Mouse (Mus musculus): ENCODE results near the gene Dnal1.

The Dnal1 gene

GRCm38 (mm10) chr12:84161616-84162433 lies 47.7 kb downstream of the Dnal1 start:
- no peak for DNase-seq (ENCODE audit: low spot score)

- no peak for DNase-seq (ENCODE audit: low spot score)
Measured at GRCm38 (mm10) chr12:84163133-84163532, 49.0 kb downstream of the Dnal1 start.

DNA sequence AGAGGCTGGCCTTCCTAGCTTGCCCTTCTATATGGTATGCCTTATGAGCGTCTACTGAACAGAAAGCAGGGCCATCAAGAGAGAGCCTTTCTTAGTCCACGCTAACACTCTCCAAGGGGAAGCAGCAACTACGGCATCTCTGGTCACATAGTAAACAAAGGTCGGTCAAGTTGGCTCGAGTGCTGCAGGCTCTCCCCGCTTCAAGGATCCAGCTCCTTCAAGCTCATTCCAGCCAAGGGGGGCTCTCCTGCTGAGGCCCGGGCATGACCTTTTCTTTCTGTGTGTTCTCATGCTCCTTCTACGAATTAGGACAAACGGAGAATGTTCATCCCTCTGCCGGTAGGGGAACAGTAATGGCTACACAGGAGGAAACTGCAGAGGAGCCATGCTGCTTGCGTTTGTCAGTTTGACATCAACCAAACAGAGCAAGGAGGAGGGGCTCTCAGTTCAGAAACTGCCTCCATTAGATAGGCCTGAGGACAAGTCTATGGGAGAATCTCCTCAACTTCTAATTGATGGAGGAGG lies 49.5 kb downstream of the Dnal1 start:
- no peak for DNase-seq (ENCODE audit: low spot score)

- DNase-seq (ENCODE audit: low spot score), result no peak
Measured at GRCm38 (mm10) chr12:84165631-84166373, 51.6 kb downstream of the Dnal1 start.

GRCm38 (mm10) chr12:84170610-84171009 lies 56.4 kb downstream of the Dnal1 start:
- no peak for DNase-seq (ENCODE audit: low spot score)

- DNase-seq (ENCODE audit: low spot score), result no peak
Measured at GRCm38 (mm10) chr12:84172216-84172615, 58.0 kb downstream of the Dnal1 start.

- no peak for DNase-seq (ENCODE audit: low spot score)
Measured at GRCm38 (mm10) chr12:84172862-84173261, 58.7 kb downstream of the Dnal1 start.

- no peak for DNase-seq (ENCODE audit: low spot score)
Measured at GRCm38 (mm10) chr12:84173309-84173915, 59.2 kb downstream of the Dnal1 start.

DNA sequence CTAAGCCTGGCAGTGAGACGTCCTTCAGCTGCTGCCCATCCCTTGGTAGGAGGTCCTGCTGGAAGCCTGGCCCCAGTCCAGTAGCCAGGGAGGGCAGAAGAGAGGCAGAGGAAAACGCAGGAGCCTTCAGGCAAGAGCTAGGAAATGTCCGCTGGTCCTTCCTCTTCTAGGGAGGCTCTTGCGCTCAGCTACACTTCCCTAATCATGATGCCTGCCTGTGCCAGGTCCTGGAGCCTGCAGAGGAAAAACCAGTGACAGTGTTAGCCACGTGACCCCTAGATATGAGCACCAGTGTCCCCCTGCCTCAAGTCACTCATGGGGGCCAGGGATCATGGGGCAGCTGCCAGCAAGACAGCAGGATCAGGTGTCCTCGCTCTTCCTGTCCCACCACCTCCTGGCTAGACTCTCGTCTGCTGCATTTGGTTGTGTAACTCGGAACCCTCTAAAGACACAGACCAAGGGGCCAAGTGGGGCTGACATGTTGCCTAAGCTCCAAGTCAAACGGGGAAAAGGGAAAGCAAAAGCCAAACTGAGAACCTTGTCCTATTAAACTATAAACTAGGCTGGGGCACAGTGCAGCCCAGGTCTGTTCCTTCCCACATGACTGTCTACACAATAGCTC lies 60.1 kb downstream of the Dnal1 start:
- DNase-seq (ENCODE audit: low spot score), result peak; percentile 60

DNA sequence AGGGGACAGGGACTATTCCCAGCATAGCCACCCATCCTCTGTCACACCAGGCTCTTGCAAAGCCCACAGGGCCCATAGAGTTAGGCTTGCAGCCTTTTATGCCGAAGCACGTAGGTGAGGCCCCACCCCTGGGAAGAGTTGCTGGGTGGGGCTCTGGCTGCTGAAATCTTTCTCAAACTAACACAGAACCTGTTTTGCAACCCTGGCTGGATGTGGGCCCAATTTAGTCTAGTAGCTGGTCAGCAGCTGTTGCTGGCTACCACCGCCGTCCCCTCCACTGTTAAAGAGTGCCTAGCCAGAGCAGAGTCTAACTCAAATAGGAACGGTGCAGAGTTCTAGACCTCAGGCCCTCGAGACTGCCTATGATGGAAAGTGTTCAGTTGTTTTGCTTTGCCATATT lies 60.7 kb downstream of the Dnal1 start:
- peak; percentile 67 for DNase-seq (ENCODE audit: low spot score)

GRCm38 (mm10) chr12:84175659-84176061 lies 61.5 kb downstream of the Dnal1 start:
- peak; percentile 84 for DNase-seq (ENCODE audit: low spot score)

GRCm38 (mm10) chr12:84176126-84176769 lies 62.1 kb downstream of the Dnal1 start:
- no peak for DNase-seq (ENCODE audit: low spot score)

DNA sequence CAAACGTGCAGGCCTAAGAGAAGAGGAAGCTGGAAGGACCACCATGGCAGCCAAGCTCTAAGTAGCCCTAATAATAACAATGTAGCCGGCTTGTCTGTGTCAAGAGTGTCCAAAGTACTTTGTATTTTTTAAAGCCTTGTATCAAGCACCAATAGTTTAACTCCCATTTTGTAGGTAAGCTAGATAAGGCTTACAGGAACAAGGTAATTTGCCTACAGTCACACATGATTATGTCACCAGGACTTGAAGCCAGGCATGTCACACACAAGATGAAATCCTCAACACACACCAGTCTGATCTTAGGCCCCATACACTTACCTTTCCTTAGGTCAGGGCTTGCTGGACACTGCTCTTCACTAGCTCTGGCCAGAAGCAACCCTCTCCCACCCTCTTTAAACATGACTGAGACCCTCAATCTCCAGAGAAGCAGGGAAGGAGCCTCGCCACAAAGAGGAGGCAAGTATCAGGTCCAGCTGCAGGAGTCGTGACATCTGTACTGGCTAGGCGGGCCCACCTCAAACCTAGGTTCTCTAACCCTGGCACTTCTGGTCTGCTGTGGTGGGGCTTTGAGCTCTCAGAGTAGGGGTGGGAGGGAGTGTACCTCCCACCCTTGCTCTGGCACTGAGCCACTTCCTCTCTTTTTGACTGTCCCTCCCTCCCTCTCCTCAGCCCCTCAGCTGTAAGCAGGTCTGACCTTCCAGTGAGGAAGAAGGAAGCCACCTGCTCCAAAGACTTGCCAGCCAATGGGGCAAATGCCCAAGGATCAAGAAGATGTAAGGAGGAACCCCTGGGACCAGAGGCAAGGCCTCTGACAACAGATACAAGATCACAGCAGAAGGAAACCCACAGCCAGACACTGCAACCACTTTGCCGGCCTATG lies 63.0 kb downstream of the Dnal1 start:
- DNase-seq (ENCODE audit: low spot score), result no peak

DNA sequence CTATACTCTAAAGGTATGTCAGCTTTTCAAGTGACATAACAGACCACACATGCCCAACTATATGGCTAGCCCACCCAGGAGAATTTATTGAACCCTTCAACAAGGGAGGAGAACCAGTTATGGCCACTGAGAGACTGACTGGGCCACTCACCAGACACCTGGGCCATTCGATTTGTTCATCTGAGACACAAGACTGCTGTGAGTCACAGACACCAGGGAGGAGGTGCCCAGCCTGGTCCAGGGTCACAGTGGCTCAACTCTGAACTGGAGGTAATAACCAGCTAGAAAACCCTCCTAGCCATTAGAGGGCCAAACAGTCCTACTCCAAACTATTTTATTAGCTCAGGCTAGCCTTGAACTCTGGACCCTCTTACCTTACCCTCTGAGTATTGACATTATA lies 63.9 kb downstream of the Dnal1 start:
- no peak for DNase-seq (ENCODE audit: low spot score)

GRCm38 (mm10) chr12:84178652-84179445 lies 64.7 kb downstream of the Dnal1 start:
- DNase-seq (ENCODE audit: low spot score), result no peak

DNA sequence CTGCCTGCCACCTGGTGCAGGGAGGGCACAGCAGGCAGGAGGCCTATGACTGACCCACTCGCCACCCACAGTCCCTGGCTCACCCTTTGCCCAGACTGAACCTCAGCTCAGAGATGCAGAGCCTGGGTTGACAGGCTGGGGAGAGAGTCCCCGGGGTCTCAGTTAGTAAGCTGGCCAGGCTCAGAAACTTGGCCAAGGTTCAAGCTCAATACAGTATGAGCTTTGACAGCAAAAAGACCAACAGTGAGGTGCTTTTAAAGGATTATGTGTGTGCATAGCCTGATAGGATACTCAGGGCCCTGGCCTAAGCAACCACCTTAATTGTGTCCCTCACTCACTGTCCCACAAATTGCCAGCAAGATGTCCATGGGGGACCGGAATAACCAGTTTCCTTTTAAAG lies 65.9 kb downstream of the Dnal1 start:
- no peak for DNase-seq (ENCODE audit: low spot score)

- peak; percentile 81 for DNase-seq (ENCODE audit: low spot score)
Measured at GRCm38 (mm10) chr12:84180701-84181435, 66.7 kb downstream of the Dnal1 start.

GRCm38 (mm10) chr12:84181999-84182398 lies 67.8 kb downstream of the Dnal1 start:
- no peak for DNase-seq (ENCODE audit: low spot score)

DNA sequence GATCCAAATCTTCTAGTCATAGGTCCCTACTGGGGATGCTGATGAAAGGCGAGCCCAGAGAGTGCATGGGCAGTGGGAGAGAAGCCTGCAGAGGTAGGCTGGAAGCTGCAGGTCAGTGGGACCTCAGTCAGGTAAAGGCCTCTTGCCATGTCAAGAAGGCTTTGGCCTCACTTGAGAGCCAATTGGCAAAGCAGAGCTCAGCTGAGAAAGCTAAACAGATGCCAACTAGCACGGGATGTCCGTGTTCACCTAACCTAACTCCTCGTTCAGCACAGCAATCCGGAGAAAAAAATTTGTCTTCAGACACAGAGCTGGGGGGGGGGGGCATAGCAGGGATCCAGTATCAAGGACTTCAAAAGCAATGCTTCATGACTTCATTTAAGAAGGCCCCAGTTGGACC lies 70.8 kb downstream of the Dnal1 start:
- DNase-seq (ENCODE audit: low spot score), result no peak

All from ovary, postnatal 36 days (tissue).